Mouse (Mus musculus) intestine, embryonic 16.5 days (tissue): Measurements from ENCODE around the gene Hoxc5. TPM values are rescaled to one million over a fixed set of nuclear protein-coding genes. Genes with fewer than 3 reads are reported as not detected.

Experiments used
- ATAC-seq: fragments of 200-750 bp; cut with Nextera tagmentation; 2 replicates; pipeline ENCODE4 v1.8.0; 2017; ENCODE audit warnings: moderate TSS enrichment, moderate library complexity
- H3K27ac ChIP-seq: fragments of 300-500 bp; sonication (generic); 2 replicates; pipeline ENCODE4 v1.5.1; 2014; ENCODE audit warnings: mild to moderate bottlenecking, low read length
- H3K27me3 ChIP-seq: fragments of 300-500 bp; sonication (generic); replicated peaks from 2 replicates; pipeline ENCODE4 v1.6.1; 2014; ENCODE audit warnings: low read length, control low read depth, mixed read lengths; ENCODE audit not compliant: control insufficient read depth, insufficient read depth
- H3K36me3 ChIP-seq: fragments of 300-500 bp; sonication (generic); 2 replicates; pipeline ENCODE4 v1.6.1; 2014; ENCODE audit warnings: low read length, control low read depth; ENCODE audit not compliant: control insufficient read depth, insufficient read depth
- H3K4me1 ChIP-seq: fragments of 300-500 bp; sonication (generic); 2 replicates; pipeline ENCODE4 v1.6.1; 2014; ENCODE audit warnings: low read length, control low read depth, mixed read lengths; ENCODE audit not compliant: control insufficient read depth, insufficient read depth
- H3K4me2 ChIP-seq: fragments of 300-500 bp; sonication (generic); 2 replicates; pipeline ENCODE4 v1.6.1; 2014; ENCODE audit warnings: low read depth, low read length, control low read depth
- H3K4me3 ChIP-seq: fragments of 300-500 bp; sonication (generic); 2 replicates; pipeline ENCODE4 v1.5.1; 2014; ENCODE audit warnings: mild to moderate bottlenecking, low read length
- H3K9ac ChIP-seq: fragments of 300-500 bp; sonication (generic); 2 replicates; pipeline ENCODE4 v1.6.1; 2014; ENCODE audit warnings: low read depth, low read length
- H3K9me3 ChIP-seq: fragments of 300-500 bp; sonication (generic); 2 replicates; pipeline ENCODE4 v1.6.1; 2016; ENCODE audit warnings: low read length, control low read depth; ENCODE audit not compliant: control insufficient read depth
- WGBS: fragments of 180-500 bp; shearing (Covaris S2); extraction: QIAGEN DNeasy Blood & Tissue Kit; methylation state at CpG from one replicate; pipeline ENCODE4 v1.1.7; 2014; 5-methylcytosine and 5-hydroxymethylcytosine counted together
- polyA plus RNA-seq: library from polyadenylated mRNA; unstranded; fragments of >200 nt; fragmentation: Nextera tagmentation; extraction: Ambion mirVana; gene quantifications from 2 replicates; pipeline ENCODE4 v1.2.1, GENCODE M21; 2015

Hoxc5 gene
- polyA plus RNA-seq, 1 experiment from 2014 or later, result 6.8 TPM

DNA sequence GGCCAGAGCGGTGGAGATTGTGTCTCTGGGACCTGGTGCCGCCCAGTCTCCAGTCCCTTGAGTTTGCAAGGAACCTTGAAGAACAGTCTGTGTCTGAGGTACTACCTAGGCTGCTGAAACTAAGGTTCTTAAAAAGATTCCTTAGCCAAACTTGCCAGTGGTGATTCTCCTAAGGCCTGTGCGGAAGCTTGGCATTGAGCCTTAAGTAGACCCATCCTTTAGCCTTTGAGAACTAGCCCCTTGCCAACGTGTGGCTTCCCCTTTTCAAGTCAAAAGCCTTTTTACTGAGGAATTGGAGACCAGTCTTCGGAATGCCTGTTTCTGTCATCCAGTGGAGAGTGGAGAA lies 23.8 kb upstream of the Hoxc5 start:
- Histone ChIP-seq H3K4me3 (no peak overlapping the region), H3K9ac (no peak overlapping the region), H3K36me3 (no peaks in the 10 kb centered on the region), H3K4me2 (no peak overlapping the region), H3K27ac (no peak overlapping the region), H3K27me3 (peaks cover 91% of the 10 kb centered on the region), H3K4me1 (no peaks in the 10 kb centered on the region), H3K9me3 (no peaks in the 10 kb centered on the region)
- WGBS, result 5% methylated on average over 5 of the region's 5 CpGs
- no peak for ATAC-seq

DNA sequence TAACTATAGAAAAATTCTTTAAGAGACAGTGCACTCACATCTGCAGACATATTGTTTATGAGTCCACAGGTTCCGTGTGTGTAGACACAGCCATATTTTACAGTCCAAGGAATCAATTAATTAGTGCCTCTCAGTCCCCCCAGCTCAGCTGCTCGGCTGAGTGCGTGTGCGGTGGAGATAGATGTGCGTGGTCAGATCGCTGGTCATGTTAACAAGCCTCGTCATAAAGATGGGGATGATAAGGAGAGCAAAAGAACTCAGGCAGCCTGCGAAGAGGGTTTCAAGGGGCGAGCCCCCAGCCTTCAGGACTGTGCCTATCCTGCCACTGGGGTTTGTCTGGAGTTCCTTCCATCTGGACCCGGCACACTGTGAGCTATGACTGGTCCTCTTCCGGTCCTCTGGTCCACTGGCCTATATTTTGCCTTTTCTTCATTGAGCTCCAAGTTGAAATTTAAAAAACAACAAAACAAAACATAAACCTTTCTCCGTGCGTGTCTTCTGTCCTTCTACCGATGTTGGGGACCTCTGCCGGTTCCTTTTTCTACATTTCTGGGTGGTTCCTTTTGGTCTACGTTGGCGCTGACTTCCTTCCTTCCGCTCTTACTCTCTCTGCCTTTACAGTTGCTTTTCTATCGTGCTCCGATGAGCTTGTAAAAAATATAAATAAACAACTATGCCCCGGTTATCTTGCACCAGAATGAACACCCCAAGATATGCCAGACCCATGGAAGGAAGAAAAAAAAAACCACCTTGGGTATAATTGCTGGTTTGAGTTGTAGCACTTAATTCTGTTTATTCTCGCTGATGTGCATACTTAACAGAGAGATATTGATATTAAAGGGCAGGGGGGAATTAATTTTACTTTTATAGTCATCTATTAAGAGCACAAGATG lies 21.8 kb upstream of the Hoxc5 start:
- no peak overlapping the region for H3K27ac ChIP-seq
- no peak overlapping the region for H3K9ac ChIP-seq
- H3K36me3 ChIP-seq, result no peaks in the 10 kb centered on the region
- H3K4me2 ChIP-seq, result no peak overlapping the region
- H3K27me3 ChIP-seq, result peaks cover 90% of the 10 kb centered on the region
- H3K4me1 ChIP-seq, result no peaks in the 10 kb centered on the region
- no peak for ATAC-seq
- no peaks in the 10 kb centered on the region for H3K9me3 ChIP-seq
- WGBS, result 10% methylated on average over 22 of the region's 22 CpGs
- no peak overlapping the region for H3K4me3 ChIP-seq

DNA sequence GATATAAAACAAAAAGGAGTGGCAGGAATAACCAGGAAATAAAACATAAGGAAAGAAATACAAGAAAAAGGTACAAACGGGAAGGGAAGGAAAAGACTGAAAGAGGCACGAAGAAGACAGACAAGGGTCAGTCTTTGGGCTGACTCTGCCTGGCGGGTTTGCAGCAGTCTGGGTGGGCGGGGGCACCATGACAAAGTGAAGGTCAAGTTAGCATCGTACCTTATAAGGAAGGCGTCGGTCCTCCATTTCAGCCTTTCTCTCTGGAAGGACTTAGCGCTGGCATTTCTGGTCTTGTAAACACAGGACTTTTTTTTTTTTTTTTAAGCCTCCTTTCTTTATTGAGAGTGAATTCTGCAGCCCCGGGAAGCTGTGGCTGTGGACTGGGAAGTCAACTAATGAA lies 20.0 kb upstream of the Hoxc5 start:
- Histone ChIP-seq H3K4me2 (no peak overlapping the region), H3K36me3 (no peaks in the 10 kb centered on the region), H3K4me1 (no peaks in the 10 kb centered on the region), H3K27me3 (peaks cover 88% of the 10 kb centered on the region), H3K4me3 (no peak overlapping the region), H3K9ac (no peak overlapping the region), H3K27ac (no peak overlapping the region), H3K9me3 (no peaks in the 10 kb centered on the region)
- ATAC-seq, result no peak
- 2% methylated on average over 9 of the region's 9 CpGs for WGBS

DNA sequence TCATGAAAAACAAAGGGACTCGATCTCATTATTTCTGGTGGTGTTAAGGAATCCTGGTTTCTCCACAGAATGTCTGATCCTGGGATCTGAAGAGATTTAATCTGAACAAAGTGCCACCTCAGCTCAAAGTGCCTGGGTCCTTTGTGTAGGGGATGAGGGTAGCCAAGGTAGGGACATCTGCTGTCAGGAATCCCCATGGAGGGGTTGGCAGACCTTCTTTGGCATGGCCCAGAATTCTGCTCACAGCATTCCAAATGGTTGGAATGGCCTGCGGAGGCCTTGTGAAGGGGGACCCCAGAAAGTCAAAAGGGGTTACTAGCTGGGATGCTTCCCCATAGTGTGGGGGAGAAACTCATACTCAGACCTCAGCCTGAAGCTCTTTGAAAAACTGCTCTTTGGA lies 18.4 kb upstream of the Hoxc5 start:
- Histone ChIP-seq H3K9ac (no peak overlapping the region), H3K27ac (no peak overlapping the region), H3K36me3 (no peaks in the 10 kb centered on the region), H3K4me2 (no peak overlapping the region), H3K27me3 (peaks cover 82% of the 10 kb centered on the region), H3K9me3 (no peaks in the 10 kb centered on the region), H3K4me1 (no peaks in the 10 kb centered on the region), H3K4me3 (no peak overlapping the region)
- no peak for ATAC-seq
- 15% methylated on average over 2 of the region's 2 CpGs for WGBS

DNA sequence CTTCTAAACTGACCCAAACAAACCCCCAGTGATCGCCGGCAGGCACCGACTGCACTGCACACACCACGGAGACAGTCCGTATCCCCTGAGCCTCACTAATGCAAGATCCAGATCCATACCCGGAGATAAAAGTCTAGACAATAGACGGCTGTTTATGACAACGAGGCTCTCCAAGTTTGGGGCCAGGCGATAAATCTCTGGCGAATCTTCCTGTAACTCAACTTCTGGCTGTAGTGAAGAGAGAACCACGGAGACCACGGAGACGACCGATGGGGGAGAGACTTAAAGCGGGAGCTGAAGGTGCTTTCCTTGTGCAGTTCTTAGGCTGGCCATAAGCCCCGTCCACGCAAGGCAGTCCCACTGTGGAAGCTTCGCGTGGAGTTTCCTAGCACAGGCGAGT lies 17.5 kb upstream of the Hoxc5 start:
- Histone ChIP-seq H3K4me2 (no peak overlapping the region), H3K36me3 (no peaks in the 10 kb centered on the region), H3K4me1 (no peaks in the 10 kb centered on the region), H3K27me3 (peaks cover 87% of the 10 kb centered on the region), H3K4me3 (no peak overlapping the region), H3K27ac (no peak overlapping the region), H3K9ac (no peak overlapping the region), H3K9me3 (no peaks in the 10 kb centered on the region)
- WGBS, result 2% methylated on average over 20 of the region's 20 CpGs
- ATAC-seq, result no peak

DNA sequence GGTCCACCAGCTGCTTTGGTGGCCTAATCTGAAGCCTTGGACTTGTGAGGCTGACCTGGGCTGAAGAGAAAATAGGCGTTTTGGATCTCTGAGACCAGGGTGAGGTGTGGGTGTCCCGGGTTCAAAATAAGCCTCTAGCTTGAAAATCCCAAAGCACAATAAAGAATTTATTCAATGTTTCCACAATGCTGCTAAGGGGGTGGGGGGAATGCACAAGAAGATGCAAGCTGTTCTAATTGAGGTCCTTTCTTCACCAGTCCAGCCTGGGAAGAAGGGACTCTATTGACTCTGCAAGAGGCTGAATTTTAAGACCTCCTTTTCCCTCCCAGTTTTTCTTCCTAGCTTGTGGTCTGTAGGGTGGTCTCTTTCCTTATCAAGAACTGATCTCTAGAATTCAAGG lies 16.4 kb upstream of the Hoxc5 start:
- no peak overlapping the region for H3K4me3 ChIP-seq
- H3K27me3 ChIP-seq, result peaks cover 86% of the 10 kb centered on the region
- no peak overlapping the region for H3K9ac ChIP-seq
- ATAC-seq, result no peak
- 17% methylated on average over 2 of the region's 2 CpGs for WGBS
- no peaks in the 10 kb centered on the region for H3K4me1 ChIP-seq
- H3K4me2 ChIP-seq, result no peak overlapping the region
- no peak overlapping the region for H3K27ac ChIP-seq
- H3K36me3 ChIP-seq, result no peaks in the 10 kb centered on the region
- H3K9me3 ChIP-seq, result no peaks in the 10 kb centered on the region

DNA sequence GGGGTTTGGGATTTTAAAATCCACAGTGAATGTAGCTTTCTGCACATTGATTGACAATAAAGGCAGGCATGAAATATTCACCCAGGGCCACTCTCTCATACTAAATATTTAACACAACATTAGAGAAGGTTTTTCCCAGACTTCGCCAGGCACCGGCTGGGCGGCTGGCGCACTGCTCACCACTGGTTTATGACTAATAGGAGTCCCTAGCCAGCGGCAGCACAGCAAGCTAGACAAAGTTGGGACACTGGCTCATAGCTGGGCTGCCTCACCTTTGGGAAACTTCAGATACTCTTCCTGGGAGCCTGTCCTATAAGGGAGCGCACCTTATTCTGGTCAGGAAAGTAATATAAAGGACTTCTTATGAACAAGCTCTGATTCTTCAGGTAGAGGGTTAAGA lies 13.7 kb upstream of the Hoxc5 start:
- Histone ChIP-seq H3K9ac (no peak overlapping the region), H3K4me2 (no peak overlapping the region), H3K27me3 (peaks cover 86% of the 10 kb centered on the region), H3K4me3 (no peak overlapping the region), H3K27ac (no peak overlapping the region), H3K36me3 (no peaks in the 10 kb centered on the region), H3K4me1 (no peaks in the 10 kb centered on the region), H3K9me3 (no peaks in the 10 kb centered on the region)
- ATAC-seq, result no peak
- 3% methylated on average over 6 of the region's 6 CpGs for WGBS

DNA sequence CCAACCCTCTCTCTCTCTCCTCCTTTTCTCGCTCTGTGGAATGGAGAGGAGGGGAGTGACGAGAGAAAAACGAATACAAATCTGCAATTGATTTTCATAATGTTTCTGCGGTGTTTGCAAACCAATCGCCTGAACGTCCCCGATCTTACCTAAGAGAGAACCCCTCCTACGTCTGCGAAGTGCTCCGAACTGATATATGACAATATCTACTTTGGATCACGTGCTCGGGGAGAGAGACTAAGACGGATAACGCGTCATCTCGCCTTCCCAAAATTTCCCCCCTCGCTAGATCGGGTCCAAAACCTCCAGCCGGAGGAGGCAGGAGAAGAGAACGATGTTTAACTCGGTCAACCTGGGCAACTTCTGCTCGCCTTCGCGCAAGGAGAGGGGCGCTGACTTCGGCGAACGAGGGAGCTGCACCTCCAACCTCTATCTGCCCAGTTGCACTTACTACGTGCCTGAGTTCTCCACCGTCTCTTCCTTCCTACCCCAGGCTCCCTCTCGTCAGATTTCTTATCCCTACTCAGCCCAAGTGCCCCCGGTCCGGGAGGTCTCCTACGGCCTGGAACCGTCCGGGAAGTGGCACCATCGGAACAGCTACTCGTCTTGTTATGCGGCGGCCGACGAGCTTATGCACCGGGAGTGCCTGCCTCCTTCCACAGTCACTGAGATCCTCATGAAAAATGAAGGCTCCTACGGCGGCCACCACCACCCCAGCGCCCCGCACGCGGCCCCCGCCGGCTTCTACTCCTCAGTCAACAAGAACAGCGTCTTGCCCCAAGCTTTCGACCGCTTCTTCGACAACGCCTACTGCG lies 12.8 kb upstream of the Hoxc5 start, which contains the start of gene Hoxc11:
Gene Hoxc11 (plus strand): TSS at position 236 of the 815 bp plus-strand sequence.
- Histone ChIP-seq H3K4me2 (no peak within 1 kb of the TSS), H3K9ac (no peak within 1 kb of the TSS), H3K4me3 (no peak within 1 kb of the TSS; the same call in 1 of the 2 replicates), H3K27ac (no peak within 1 kb of the TSS), H3K9me3 (no peaks in the 10 kb centered on the region), H3K4me1 (no peaks in the 10 kb centered on the region), H3K27me3 (peaks cover 82% of the 10 kb centered on the region), H3K36me3 (no peaks in the 10 kb centered on the region)
- under 1% methylated on average over 56 of the region's 57 CpGs for WGBS
- ATAC-seq, result no peak

DNA sequence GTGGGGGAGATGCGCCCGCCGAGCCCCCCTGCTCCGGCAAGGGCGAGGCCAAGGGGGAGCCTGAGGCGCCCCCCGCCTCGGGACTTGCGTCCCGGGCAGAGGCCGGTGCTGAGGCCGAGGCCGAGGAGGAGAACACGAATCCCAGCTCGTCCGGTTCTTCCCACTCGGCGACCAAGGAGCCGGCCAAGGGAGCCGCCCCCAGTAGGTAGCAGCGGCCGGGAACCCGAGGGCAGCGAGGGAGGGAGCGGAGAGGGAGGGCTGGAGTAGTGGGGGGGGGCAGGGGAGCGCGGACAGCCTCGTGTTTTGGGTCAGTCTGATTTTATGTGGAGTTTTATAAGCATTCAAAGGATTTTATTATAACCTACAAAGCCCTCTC lies 12.2 kb upstream of the Hoxc5 start:
- no peak overlapping the region for H3K9ac ChIP-seq
- no peak overlapping the region; the same call in 1 of the 2 replicates for H3K4me3 ChIP-seq
- H3K36me3 ChIP-seq, result no peaks in the 10 kb centered on the region
- no peak for ATAC-seq
- H3K9me3 ChIP-seq, result no peaks in the 10 kb centered on the region
- no peak overlapping the region for H3K27ac ChIP-seq
- H3K4me2 ChIP-seq, result no peak overlapping the region
- peaks cover 1% of the 10 kb centered on the region; the same call in 1 of the 2 replicates for H3K4me1 ChIP-seq
- H3K27me3 ChIP-seq, result peaks cover 82% of the 10 kb centered on the region
- WGBS, result under 1% methylated on average over 28 of the region's 28 CpGs
